Mouse (Mus musculus) left cerebral cortex, postnatal 4 days (tissue): ENCODE results near the gene Hist1h4a. TPM values are rescaled to one million over a fixed set of nuclear protein-coding genes. Genes with fewer than 3 reads are reported as not detected.
"Not testable (repeated sequence)": the region's sequence is repeated elsewhere in the genome, so short reads cannot be mapped to it uniquely, and the experiment has no call there.

Experiments
- DNase-seq: peaks from one replicate; pipeline ENCODE4 v3.0.0-alpha.2; 2022
- intact Hi-C: fragments of 180-260 bp; cut with DNase I; formaldehyde crosslinking; loops from one replicate; pipeline ENCODE4 v1.15.1; 2025
- total RNA-seq, 2 experiments: library from RNA; stranded (reverse); gene quantifications; 2 replicates each; pipeline ENCODE4 v1.2.3; 2021

The Hist1h4a gene
- 100 to 1,000 TPM; 134 to 137 TPM for total RNA-seq

DNA sequence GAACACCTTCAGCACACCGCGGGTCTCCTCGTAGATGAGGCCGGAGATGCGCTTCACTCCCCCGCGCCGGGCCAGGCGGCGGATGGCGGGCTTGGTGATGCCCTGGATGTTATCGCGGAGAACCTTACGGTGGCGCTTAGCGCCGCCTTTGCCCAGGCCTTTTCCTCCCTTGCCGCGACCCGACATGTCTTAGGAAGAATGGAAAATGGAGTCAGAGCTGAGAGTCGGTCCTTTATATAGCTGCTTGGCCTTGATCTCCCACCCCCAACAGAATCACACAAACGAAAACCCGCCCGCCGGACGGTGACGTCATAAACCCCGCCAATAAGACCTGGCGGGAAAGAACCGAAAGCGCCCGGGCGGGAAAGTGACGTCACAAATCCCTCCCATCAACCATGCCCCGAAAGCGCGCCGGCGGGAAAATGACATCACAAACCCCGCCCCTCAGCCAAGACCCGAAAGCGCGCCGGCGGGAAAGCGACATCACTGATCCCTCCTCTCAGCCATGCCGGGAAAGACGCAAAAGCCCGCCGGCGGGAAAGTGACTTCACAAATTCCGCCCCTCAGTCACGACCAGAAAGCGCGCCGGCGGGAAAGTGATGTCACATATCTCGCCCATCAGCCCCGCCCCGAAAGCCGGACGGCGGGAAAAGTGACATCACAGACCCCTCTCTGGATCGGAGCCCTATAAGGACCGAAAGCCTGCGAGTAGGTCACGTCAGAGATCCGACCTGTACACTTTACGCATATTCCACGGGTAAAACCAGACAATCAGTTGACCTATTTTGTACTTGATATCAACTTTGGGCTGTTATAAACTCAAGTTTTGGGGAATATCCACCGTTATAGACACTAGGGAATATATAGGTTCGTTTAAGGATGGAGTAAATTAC, at the start of gene Hist1h4a:
Gene Hist1h4a (minus strand): TSS at position 259 of the 893 bp plus-strand sequence.
- intact Hi-C loops, result no loop called here
- DNase-seq, result peak; percentile 100

DNA sequence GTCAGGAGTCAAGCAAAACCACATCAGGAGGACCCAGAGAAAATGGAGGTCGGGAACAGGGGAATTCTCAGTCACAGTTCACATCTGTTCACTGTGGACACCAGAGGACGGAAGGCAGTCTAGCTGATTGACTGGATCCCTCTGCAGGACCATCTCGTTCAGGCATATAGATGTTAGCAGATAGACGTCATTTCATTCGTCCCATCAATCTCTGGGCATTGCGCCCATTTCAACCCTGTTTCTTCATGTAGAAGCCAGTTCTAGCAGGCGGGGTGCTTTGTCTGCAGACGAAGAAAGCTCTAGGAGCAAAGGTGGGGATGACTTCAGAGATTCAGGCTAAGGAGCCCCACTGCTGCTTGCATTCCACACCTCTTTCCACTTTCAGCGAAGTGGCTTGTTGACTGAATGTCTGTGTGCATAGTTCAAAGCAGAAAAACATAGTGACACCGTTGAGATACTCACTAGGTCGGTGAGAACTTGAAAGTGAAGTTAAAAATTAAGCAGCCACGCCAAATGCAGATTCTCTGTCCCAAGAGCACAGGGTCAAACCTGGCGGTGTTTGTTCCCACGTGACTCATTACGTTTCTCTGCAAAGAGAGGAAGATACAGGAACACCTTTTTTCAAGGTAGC, 45.5 kb upstream of the Hist1h4a start, which contains the start of gene Slc17a2:
Gene Slc17a2 (plus strand): TSS at position 572 of the 631 bp plus-strand sequence.
- intact Hi-C loops, result no loop called here
- DNase-seq, result peak; percentile 3

DNA sequence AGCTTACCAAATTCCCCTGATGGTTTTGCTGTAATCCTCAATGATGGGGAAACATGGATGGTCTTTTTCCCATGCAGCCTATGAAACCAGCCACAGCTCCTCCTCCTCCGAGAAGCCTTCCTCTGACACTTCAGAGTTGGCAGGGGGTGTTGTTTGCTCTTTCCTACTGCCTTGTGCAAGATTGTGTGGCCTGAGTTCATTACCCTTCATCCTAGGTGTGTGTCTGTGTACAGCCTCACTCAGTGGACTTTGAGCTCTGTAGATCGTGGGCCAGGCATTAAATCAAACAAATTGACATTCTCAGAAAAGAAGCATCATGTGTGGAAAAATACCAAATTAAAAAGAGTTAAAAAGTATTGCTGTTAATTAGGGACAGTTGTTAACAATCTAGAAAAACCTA, 43.5 kb upstream of the Hist1h4a start:
- intact Hi-C loops, result no loop called here
- DNase-seq, result no peak

DNA sequence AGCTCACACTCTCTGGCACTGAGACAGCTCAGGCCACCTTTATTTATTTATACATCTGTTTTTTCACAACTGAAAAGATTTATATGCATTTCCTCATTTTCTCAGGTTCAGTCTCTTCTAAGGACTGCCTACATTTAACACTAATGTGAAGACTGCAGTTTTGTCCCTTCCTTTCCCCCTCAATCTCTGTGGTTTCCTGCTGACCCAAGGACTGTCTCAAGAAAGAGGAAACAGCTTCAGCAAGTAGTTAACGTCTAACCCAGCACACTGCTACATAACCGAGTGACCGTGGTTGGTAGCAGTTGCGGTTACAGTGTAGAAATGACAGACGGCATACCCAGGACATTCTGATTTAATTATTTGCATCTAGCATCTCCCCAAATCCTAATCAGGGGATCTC, 38.4 kb upstream of the Hist1h4a start:
- DNase-seq, result no peak
- intact Hi-C loops, result no loop called here

DNA sequence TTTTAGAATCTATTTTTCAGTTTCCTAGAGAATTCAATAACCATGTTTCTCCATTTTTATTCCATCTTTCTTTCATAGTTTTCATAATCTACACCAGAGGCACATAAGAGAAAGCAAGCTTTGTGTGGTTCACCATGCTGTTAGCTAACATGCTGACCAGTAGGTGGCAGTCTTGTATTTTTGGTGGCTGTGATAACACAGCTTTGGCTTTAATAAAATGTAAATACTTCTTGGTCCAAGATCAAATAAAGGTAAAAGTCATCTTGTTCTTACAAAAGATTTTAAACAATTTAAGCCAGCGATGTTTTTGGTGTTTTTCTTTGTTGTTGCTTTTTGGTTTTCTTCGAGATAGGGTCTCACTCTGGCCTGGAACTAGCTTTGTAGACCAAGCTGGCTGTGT, 31.5 kb upstream of the Hist1h4a start:
- peak; percentile 33 for DNase-seq
- intact Hi-C loops, result loop anchor here (5.0 kb wide), 1 partner anchor 525 kb away; no protein-coding TSS in a partner anchor

DNA sequence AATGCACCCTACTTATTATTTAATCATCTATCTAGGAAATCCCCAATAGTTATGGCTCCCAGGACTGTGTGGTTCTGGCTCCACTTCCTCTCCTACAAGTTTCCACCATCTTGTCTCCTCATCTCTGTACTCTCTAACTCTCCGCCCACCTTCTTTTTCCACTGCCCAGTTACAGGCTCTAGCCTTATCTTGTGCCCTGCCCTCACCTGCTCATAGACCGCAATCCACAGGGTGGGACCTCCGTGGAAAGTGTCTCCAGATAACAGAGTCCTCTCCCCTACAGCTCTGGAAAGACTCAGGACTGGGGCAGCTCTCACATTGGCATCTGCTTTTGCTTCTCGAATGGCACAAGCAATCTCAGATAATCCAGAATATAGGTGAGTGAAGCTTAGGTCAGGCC, 18.0 kb upstream of the Hist1h4a start:
- intact Hi-C loops, result no loop called here
- DNase-seq, result no peak

DNA sequence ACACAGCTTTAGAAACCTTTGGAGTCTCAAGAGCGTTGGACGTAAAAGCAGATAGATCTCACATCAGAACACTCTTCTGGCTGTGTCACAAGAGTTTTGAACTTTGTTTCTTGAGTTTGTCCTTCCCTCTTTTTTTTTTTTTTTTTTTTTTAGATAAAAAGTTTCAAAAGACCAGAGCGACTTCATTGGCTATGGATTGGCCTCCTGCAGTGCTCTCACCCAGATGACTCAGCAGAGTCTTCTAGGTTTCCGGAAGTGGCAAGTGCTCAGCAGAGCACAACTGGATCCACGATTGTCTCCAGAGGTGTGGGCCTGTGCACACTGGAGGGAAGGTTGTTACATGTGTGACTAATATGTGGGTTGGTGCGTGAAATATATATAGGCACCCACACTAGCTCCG, 17.3 kb upstream of the Hist1h4a start:
- intact Hi-C loops, result no loop called here

DNA sequence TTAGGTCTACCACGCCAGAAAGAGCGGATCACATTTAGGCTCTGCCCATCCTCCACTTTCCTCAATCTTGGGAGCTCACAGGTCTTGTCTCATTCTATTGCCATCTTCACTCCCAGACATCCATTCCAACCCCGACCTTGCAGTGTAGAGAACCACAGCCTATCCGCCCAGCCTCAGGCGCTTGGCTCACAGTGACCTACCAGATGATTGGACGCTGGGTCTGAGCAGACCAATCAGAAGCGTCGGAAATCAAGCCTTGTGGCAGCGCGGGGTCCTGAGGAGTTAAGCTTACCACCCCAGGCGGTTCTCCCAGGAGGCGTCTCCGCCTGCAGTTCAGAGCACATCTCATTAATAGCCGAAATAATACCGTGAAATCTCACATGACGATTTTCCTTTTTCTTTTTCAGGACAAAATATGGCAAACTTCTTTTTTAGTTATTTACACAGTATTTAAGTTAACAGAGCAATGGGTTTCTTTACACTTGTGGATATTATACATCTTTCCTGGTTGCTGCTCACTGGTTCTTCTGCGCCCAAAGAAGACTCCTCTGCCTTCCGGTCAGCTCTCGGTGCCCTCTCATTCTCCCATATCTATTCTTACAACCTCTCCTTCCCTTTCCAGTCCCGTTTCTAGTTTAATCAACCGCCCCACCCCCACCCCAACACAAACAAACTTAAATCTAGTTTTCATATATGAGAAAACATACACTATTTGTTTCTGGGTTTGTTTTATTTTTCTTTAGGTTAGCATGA, 11.7 kb upstream of the Hist1h4a start:
- no peak for DNase-seq
- intact Hi-C loops, result no loop called here

More for the DNA sequence above, 17.3 kb upstream of the Hist1h4a start:
- no peak for DNase-seq

DNA sequence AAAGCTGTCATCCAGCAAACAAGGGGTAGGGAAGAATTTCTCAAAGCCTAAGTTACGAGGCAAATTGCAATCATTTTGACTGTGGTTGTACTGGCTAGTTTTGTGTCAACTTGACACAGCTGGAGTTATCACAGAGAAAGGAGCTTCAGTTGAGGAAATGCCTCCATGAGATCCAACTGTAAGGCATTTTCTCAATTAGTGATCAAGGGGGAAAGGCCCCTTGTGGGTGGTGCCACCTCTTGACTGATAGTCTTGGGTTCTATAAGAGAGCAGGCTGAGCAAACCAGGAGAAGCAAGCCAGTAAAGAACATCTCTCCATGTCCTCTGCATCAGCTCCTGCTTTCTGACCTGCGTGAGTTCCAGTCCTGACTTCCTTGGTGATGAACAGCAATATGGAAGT, 8.6 kb upstream of the Hist1h4a start, which contains the start of gene Trim38:
Gene Trim38 (plus strand): TSS at position 301 of the 400 bp plus-strand sequence.
- intact Hi-C loops, DNase-seq: not testable (repeated sequence)

DNA sequence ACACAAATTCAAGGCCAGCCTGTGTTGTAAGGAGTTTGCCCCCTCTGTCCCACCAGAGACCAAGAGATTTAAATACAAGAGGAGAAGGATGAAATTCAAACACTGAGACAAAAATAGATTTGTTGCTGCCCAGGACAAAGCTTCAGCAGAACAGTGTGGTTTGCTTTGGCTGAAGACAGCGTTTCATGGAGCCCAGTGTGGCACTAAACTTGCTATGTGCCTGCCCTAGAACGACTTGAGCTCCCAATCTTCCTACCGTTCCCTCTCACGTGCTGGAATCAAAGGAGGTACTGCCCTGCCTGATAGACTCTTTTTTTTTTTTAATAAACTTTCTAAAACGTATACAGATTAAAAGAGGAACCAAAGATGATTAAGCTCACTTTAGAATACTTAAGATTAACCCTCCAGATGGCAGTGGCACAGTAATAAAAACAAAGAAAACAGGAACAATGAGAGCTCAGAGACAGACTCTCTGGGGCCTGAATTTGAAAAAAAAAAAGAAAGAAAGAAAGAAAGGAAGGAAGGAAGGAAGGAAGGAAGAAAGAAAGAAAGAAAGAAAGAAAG, 7.9 kb upstream of the Hist1h4a start:
- intact Hi-C loops, result no loop called here
- DNase-seq, result no peak

DNA sequence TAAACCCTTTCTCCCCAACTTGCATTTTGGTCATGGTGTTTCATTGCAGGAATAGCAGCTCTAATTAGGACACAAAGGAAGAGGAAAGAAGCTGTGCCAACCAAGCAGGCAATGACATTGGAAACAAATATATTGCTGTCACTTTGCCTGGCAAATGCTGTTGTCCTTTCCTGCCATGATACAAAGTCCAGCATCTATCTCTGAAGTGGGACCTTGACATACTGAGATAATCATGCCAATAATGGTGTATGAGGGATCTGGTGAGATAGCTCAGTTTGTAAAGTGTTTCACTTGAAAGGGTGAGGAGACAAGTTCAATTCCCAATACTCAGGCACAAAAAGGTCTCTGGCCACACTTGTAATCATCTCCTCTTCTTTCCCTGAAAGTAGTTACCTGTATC, 5.7 kb upstream of the Hist1h4a start:
- intact Hi-C loops, result no loop called here
- DNase-seq, result no peak

DNA sequence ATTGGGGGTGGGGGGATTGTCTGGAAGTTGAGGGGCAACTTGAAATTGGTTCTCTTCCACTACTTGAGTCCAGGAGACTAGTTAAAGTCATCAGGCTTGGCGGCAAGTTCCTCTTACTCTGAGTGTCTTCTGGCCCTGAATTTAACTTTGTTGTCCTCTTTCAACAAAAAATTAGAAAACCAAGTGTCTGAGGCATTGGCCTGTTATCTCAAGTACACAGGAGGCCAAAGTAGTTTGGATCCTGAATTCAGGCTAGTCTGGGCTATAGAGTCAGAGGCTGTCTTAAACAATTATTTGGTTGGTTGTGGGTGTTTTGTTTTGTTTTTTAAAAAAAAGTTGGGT, 4.1 kb upstream of the Hist1h4a start:
- DNase-seq, result no peak
- intact Hi-C loops, result no loop called here

DNA sequence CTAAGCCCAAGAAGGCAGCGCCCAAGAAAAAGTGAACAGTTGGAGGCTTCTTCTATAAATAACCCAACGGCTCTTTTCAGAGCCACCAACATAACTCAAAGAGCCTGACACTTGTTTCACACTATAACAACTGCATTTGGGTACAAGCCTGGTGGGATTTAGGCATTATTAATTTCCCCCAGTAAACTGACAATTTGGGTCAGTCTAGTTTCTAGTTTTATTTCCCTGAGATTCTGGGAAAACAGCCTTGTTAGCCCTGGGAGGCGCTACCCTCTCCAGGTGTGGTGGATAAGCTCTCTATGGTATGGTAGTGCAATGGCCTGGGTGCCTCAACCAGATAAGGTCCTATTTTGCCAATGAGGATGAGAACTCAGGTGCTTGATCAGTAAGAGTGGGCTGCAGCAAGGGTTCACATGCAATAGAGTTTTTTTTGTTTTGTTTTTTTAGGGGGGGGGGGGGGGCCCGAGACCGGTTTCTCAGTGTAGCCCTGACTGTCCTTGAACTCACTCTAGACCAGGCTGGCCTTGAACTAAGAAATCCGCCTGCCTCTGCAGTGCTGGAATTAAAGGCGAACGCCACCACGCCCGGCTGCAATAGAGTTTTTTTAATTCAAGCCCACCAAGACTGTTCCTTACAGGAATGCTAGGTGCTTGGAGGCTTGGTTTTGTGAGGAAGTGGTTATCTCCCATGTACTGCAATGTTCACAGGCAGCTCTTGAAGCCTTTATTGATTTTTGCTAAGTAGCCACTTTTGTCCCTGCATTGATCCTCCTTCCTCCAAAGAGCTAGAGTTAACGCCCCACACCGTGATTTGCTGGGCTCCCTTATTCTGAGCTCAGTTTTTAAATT, 3.5 kb upstream of the Hist1h4a start:
- intact Hi-C loops, result no loop called here

DNA sequence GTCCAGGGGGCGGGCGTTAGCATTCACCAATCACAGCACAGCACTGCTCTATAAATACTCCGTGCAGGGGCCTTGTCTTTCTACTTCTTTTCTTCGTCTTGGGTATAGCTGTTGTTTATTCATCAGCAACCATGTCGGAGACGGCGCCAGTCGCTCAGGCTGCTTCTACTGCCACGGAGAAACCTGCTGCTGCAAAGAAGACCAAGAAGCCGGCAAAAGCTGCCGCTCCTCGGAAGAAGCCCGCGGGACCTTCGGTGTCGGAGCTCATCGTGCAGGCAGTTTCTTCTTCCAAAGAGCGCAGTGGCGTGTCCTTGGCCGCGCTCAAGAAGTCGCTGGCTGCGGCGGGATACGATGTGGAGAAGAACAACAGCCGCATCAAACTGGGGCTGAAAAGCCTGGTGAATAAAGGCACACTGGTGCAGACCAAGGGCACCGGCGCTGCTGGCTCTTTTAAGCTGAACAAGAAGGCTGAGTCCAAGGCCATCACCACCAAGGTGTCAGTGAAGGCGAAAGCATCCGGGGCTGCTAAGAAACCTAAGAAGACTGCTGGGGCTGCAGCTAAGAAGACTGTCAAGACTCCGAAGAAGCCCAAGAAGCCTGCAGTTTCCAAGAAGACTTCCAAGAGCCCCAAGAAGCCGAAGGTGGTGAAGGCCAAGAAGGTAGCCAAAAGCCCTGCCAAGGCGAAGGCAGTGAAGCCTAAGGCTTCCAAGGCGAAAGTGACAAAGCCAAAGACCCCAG, 2.7 kb upstream of the Hist1h4a start, which contains the start of gene Hist1h1a:
Gene Hist1h1a (plus strand): TSS at position 81 of the 738 bp plus-strand sequence.
- intact Hi-C loops, result no loop called here

More for the DNA sequence above, 3.5 kb upstream of the Hist1h4a start:
- DNase-seq, result no peak

DNA sequence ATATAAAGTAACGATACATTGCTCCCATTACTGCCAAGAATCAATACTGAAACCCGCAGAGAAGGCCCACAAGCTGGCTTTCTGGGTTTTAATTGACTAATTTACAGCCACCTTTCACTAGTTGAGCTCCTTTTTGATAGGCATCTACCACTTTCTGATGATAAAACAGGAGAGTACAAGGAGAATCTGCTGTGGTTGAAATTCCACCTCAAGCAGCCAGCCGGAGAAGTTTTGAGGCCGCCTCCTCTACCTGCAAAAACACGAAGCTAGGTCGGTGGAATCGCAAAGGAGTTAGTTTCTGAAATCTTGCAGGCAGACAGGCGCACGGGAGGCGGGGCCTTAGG, 2.2 kb upstream of the Hist1h4a start:
- DNase-seq, result no peak
- intact Hi-C loops, result no loop called here

More for the DNA sequence above, 2.7 kb upstream of the Hist1h4a start, which contains the start of gene Hist1h1a:
- DNase-seq, result peak; percentile 86

DNA sequence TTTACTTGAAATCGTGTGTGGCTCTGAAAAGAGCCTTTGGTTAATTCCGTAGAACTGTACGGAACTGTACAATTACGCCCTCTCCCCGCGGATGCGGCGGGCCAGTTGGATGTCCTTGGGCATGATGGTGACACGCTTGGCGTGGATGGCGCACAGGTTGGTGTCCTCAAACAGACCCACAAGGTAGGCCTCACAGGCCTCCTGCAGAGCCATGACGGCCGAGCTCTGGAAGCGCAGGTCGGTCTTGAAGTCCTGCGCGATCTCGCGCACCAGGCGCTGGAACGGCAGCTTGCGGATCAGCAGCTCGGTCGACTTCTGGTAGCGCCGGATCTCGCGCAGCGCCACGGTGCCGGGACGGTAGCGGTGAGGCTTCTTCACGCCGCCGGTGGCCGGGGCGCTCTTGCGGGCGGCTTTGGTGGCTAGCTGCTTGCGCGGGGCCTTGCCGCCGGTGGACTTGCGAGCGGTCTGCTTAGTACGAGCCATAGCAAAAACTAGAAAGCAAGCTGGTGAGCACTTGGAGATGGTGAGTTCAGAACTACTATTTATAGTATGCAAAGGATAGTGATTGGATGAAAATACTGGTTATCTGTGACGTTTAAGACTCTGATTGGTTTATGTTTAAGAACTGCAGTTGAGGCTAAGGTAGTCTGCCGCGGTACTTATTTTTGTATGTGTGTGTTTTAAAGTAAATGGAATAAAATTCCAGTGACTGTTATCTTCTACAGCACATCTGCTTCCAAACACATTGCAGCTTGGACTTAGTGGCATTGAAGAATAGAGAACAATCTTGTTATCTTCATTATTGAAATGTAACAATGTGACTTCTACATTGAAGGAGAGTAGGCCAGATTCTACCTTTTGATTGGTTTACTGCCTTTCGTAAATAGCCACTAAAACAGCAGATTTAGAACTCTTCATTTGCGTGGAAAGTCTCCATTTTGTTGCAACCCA, 1.1 kb upstream of the Hist1h4a start, which contains the start of gene Hist1h3a:
Gene Hist1h3a (minus strand): TSS at position 516 of the 951 bp plus-strand sequence.
- intact Hi-C loops, result not testable (repeated sequence)
- peak; percentile 54 for DNase-seq

DNA sequence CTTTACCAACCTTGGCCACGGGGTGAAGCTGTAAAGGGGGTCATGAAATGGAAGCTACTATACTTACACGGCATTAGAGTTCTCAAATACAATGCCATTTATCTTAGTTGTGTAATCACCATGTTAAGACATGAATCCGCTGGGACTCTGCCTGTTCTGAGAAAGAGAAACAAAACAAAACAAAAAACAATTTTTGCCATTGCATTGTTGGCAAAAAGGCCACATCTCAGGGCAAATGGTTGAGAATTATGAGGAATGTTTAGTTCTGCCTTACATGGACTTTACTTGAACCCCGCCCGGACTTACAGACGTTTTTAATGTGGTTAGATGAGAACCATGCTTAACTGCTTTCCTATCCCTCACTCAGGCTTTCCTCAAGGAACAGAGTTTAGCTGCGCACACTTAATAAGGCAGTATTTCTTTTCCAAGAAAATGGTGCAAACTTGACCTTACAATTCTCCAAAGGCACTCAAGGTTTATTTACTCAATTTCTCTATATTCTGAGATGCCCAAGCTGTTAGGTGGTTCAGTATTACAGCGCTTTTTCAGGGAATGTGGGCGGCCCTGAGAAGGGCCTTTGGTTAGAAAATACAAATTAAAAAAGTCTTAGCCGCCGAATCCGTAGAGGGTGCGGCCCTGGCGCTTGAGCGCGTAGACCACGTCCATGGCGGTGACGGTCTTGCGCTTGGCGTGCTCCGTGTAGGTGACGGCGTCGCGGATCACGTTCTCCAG, 624 bp downstream of the Hist1h4a start:
- DNase-seq, result peak; percentile 48

More for the DNA sequence above, 624 bp downstream of the Hist1h4a start:
- intact Hi-C loops, result no loop called here
